Mouse (Mus musculus): Measurements from ENCODE around the gene Nms. TPM values are rescaled to one million over a fixed set of nuclear protein-coding genes. Genes with fewer than 3 reads are reported as not detected.
A peak's percentile ranks its signal among the peaks of the same experiment; 100 is the strongest.

Nms gene
- polyA plus RNA-seq, 1 experiment from 2014 or later = not detected

DNA sequence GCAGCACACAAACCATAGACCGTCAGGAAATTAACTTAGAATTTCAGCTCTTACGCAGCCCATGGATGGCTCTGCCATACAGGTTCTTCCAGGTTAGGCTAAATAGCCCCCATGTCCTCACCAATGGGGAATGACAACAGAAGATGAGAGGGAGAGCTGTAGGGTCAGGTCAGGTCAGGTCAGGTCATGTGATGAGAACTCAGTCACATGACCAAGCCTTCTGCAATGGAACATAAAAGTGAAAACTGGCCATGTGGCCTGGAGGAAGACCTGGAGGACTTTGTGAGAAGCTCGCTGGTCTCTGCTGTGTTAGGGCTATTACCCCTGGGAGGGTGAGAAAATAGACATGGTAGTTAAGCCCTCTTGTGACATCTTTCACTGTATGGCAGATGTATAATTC is 17.5 kb downstream of the Nms start:
- H3K36me3 ChIP-seq = no peaks in the 10 kb centered on the region

DNA sequence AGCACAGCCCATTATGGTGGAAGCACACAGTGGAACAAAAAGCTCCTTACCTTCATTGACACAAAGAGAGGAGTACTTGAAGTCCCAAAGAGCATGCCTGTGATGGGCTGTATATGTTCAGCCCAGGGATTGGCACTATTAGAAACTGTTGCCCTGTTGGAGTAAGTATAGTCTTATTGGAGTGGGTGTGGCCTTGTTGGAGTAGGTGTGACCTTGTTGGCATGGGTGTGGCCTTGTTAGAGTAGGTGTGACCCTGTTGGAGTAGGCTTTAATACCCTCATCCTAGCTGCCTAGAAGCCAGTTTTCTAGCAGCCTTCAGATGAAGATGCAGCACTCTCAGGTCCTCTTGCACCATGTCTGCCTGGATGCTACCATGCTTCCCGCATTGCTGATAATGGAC is 30.2 kb downstream of the Nms start:
- H3K9ac ChIP-seq = no peak overlapping the region
- 87% methylated on average over 1 of the region's 1 CpGs for WGBS
- H3K27me3 ChIP-seq = no peaks in the 10 kb centered on the region
- no peak overlapping the region for H3K4me3 ChIP-seq
- H3K4me1 ChIP-seq = no peaks in the 10 kb centered on the region
- H3K4me2 ChIP-seq (replicated peaks) = no peak overlapping the region
- no peaks in the 10 kb centered on the region for H3K9me3 ChIP-seq
- H3K27ac ChIP-seq = no peak overlapping the region
- no peaks in the 10 kb centered on the region for H3K36me3 ChIP-seq
- no peak for ATAC-seq (ENCODE audit: low FRiP score, low read depth)

More for the DNA sequence above, 17.5 kb downstream of the Nms start:
- no peak for ATAC-seq (ENCODE audit: low FRiP score, low read depth)
- no peaks in the 10 kb centered on the region for H3K27me3 ChIP-seq
- H3K4me2 ChIP-seq (replicated peaks) = no peak overlapping the region
- H3K4me3 ChIP-seq = no peak overlapping the region
- H3K9me3 ChIP-seq = no peaks in the 10 kb centered on the region; the same call in 1 of the 2 replicates
- WGBS = 85% methylated on average over 3 of the region's 3 CpGs
- no peaks in the 10 kb centered on the region for H3K4me1 ChIP-seq
- no peak overlapping the region for H3K9ac ChIP-seq
- H3K27ac ChIP-seq = no peak overlapping the region

DNA sequence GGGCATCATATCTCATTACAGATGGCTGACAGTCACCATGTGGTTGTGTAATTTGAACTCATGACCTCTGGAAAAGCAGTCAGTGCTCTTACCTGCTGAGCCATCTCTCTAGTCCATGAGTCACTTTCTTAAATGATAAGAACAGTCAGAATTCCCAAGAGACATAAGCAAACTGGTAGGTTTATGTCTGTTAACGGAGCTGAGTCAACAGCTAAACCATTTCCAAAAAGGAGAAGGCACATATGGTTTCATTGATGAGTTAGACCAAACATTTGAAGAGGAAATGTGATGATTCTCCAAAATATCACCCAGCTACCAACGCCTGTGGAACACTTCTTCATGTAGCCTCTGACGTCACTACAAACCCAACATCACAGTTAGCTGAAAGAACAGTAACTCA is 32.8 kb downstream of the Nms start:
- WGBS = 81% methylated on average over 3 of the region's 3 CpGs
- Histone ChIP-seq H3K9me3 (no peaks in the 10 kb centered on the region), H3K36me3 (no peaks in the 10 kb centered on the region), H3K4me2 (replicated peaks) (no peak overlapping the region), H3K4me1 (no peaks in the 10 kb centered on the region), H3K27me3 (no peaks in the 10 kb centered on the region), H3K9ac (no peak overlapping the region), H3K4me3 (no peak overlapping the region), H3K27ac (no peak overlapping the region)
- ATAC-seq (ENCODE audit: low FRiP score, low read depth) = no peak

DNA sequence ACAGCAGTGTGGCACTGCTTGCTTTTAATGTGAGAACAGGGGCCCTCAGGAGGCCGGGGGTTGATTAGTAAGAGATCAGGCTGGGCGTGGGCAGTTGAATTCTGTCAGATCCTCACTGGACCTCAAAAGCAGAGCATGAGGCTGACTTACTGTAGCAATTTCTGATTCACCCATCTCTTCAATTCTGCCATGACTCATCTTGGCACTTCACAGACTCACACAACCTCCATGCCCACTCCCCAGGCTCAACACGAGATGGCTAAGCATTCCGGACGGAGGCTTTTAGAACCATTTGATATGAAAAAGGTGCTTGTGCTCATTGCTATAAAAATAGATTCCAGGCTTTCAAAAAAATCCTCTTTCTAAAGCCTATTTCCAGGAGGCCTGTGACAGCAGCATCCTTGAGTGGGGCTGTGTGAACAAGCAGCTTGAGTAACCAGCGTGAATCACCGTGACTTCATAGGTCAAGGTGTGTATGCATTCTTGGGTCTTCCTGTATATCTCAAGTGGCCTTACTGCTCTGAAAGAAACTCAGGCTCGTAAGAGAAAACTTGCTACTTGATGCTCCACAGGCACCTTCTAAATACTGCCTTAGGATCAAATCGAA is 34.1 kb downstream of the Nms start:
- no peak overlapping the region for H3K9ac ChIP-seq
- no peak for ATAC-seq (ENCODE audit: low FRiP score, low read depth)
- H3K4me1 ChIP-seq = no peaks in the 10 kb centered on the region
- no peak overlapping the region for H3K27ac ChIP-seq
- H3K9me3 ChIP-seq = no peaks in the 10 kb centered on the region
- H3K27me3 ChIP-seq = no peaks in the 10 kb centered on the region
- no peak overlapping the region for H3K4me3 ChIP-seq
- WGBS = 80% methylated on average over 9 of the region's 9 CpGs
- H3K4me2 ChIP-seq (replicated peaks) = no peak overlapping the region
- no peaks in the 10 kb centered on the region for H3K36me3 ChIP-seq

DNA sequence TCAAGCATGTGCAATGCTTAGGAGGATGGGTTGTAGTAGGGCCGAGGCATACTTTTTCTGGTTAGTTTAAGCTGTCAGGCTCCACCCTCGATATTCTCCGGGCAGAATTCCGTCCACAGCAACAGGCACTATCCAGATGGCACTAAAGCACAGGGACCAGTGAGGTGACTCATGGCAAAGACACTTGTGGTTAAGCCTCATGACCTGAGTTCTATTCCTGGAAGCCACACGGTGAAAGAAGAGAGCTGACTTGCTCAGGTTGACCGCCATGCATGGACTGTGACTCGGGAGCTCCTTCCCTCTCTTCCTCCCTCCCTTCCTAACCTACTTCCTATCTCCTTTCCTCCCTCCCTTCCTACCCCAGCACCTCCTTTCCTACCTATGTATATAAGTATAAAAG is 41.0 kb downstream of the Nms start:
- Histone ChIP-seq H3K36me3 (no peaks in the 10 kb centered on the region), H3K9ac (no peak overlapping the region), H3K4me2 (replicated peaks) (no peak overlapping the region), H3K4me3 (no peak overlapping the region), H3K27ac (no peak overlapping the region), H3K9me3 (no peaks in the 10 kb centered on the region), H3K4me1 (no peaks in the 10 kb centered on the region), H3K27me3 (no peaks in the 10 kb centered on the region)
- WGBS = 73% methylated on average over 7 of the region's 7 CpGs
- ATAC-seq (ENCODE audit: low FRiP score, low read depth) = no peak

DNA sequence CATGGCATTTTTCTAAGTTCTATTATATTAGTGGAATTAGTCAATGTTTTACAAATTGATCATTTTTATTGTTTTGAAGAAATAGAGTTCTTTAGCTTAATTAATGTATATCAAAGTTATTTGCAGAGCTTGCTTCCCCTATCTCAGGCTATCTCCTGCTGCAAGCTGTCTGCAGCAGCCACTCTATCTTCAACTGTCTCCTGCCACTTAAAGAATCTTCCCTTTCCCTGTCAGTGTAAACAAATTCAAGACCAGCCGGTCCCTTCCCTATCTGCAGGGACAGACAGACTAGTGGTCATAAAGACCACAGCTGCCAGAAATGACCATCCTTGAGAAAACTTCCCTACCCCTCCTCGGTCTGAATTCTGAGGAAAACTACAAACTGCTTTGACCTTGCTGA is 44.9 kb downstream of the Nms start:
- no peak for ATAC-seq (ENCODE audit: low FRiP score, low read depth)
- Histone ChIP-seq H3K4me3 (no peak overlapping the region), H3K4me1 (peaks cover 16% of the 10 kb centered on the region), H3K9ac (no peak overlapping the region), H3K27me3 (no peaks in the 10 kb centered on the region), H3K27ac (no peak overlapping the region), H3K9me3 (no peaks in the 10 kb centered on the region), H3K36me3 (no peaks in the 10 kb centered on the region), H3K4me2 (replicated peaks) (no peak overlapping the region)
- WGBS = 47% methylated on average over 2 of the region's 2 CpGs

DNA sequence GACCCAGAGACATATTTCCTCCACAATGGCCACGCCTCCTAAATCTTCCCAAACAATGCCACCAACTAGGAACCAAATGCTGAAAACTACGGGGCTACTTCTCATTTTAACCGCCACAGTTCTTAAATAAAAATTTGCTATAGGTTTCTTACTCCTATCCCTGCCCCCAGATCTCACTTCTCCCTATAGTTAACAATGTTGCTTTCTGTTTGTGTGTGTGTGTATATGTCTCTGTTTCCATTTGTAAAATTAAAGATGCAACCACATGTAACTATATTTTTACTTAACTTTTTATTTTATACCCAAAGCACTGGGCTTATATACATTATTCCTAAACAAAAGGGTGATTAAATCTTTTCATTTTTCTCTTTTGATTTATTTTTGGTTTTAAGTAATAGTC is 46.4 kb downstream of the Nms start, which contains the start of gene Pdcl3:
TSS of gene Pdcl3 (plus strand) at position 301 of the 400 bp plus-strand sequence.
- 0 out of 2 replicates have a peak, but pooled peaks cover 3% of the 10 kb centered on the region for H3K36me3 ChIP-seq
- no peak within 1 kb of the TSS for H3K4me3 ChIP-seq
- 86% methylated on average over 3 of the region's 3 CpGs for WGBS
- no peaks in the 10 kb centered on the region for H3K27me3 ChIP-seq
- no peaks in the 10 kb centered on the region for H3K9me3 ChIP-seq
- no peak within 1 kb of the TSS for H3K9ac ChIP-seq
- H3K27ac ChIP-seq = no peak within 1 kb of the TSS
- H3K4me1 ChIP-seq = peaks cover 21% of the 10 kb centered on the region
- no peak within 1 kb of the TSS for H3K4me2 ChIP-seq (replicated peaks)
- no peak for ATAC-seq (ENCODE audit: low FRiP score, low read depth)

DNA sequence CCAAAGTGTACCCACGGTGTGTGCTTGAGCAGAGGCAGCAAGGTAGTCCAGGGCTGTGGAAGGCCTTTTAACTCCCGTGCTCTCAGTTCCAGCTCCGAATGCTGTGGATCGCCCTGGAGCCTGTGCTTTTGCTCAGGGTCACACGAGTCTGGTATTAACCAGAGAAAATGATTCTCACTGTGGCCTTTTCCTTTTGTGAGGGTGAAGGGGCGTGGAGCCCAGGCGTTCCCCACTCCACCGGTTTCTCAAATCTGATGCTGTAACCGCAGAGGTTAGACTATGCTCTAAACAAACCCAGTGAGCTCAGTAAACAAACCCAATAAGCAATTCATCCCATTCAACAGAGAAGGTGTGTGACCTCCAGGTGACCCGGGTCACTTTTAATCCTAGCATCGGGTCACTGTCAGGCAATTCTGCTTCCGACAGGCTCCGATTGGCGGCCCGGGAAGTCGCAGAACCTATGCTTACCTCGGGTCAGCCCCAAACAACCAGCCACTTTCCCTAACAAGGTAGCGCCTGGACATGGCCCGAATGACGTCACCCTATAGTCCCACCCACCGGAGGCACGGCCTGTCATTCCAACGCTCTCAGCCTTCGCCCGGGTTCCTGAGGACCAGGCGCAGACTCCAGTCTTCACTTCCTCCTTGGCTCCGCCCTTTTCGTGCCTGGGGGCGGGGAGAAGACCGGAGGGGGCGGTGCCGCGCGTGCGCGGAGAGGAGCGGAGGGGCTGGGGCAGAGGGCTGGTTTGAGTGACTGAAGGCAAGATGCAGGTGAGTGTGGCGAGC is 48.3 kb downstream of the Nms start:
- Histone ChIP-seq H3K9ac (peak overlapping the region; percentile 80), H3K4me2 (replicated peaks) (peak overlapping the region; percentile 82), H3K4me3 (peak overlapping the region; percentile 80), H3K27me3 (no peaks in the 10 kb centered on the region), H3K9me3 (no peaks in the 10 kb centered on the region), H3K4me1 (peaks cover 21% of the 10 kb centered on the region), H3K36me3 (peaks cover 16% of the 10 kb centered on the region), H3K27ac (peak overlapping the region; percentile 89)
- peak; percentile 97 for ATAC-seq (ENCODE audit: low FRiP score, low read depth)
- WGBS = 4% methylated on average over 38 of the region's 38 CpGs

DNA sequence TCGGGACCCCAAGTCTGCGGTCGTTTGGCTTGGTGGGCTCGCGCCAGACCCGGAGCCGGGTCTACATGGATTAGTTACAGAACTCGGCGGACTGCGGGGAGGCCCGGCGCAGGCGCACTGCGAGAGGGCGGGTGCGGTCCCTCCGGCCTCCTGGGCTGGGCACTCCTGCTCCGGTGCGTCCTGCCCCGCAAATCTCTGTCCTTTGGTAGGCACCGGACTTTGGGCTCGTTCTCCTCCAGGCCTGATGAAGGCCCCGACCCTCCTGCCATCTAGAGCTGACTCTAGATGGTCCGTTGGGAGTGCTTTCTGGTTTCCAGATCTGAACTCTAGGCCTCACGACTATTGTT is 48.9 kb downstream of the Nms start:
- H3K27ac ChIP-seq = peak overlapping the region; percentile 89
- peaks cover 22% of the 10 kb centered on the region for H3K36me3 ChIP-seq
- no peaks in the 10 kb centered on the region for H3K27me3 ChIP-seq
- peak overlapping the region; percentile 80 for H3K9ac ChIP-seq
- peak overlapping the region; percentile 80 for H3K4me3 ChIP-seq
- H3K4me1 ChIP-seq = peaks cover 21% of the 10 kb centered on the region
- 2% methylated on average over 25 of the region's 25 CpGs for WGBS
- peak; percentile 84 for ATAC-seq (ENCODE audit: low FRiP score, low read depth)
- no peaks in the 10 kb centered on the region for H3K9me3 ChIP-seq
- peak overlapping the region; percentile 82 for H3K4me2 ChIP-seq (replicated peaks)

DNA sequence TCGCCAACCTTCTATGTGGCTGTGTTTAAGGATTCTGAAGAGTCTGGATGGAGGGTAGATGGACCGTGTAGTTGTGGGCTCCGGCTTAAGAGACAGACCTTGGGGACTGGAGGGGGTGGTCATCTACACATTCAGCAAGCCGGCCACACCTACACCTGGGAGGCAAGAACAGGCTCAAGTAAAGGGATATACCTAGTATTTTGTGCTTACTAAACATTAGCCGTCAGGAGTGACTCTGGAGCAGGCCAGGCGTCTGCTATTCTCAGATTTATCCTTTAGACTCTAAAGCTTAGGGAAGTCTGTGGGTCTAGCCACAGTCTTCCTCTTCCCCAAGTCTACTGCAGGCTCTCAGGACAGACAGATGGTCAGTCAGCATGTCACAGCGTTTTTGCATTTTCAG is 49.4 kb downstream of the Nms start:
- H3K36me3 ChIP-seq = peaks cover 27% of the 10 kb centered on the region
- WGBS = 22% methylated on average over 7 of the region's 7 CpGs
- peaks cover 21% of the 10 kb centered on the region for H3K4me1 ChIP-seq
- peak overlapping the region; percentile 80 for H3K9ac ChIP-seq
- peak overlapping the region; percentile 89 for H3K27ac ChIP-seq
- peak overlapping the region; percentile 82 for H3K4me2 ChIP-seq (replicated peaks)
- H3K4me3 ChIP-seq = peak overlapping the region; percentile 80
- no peak for ATAC-seq (ENCODE audit: low FRiP score, low read depth)
- no peaks in the 10 kb centered on the region for H3K9me3 ChIP-seq
- H3K27me3 ChIP-seq = no peaks in the 10 kb centered on the region

DNA sequence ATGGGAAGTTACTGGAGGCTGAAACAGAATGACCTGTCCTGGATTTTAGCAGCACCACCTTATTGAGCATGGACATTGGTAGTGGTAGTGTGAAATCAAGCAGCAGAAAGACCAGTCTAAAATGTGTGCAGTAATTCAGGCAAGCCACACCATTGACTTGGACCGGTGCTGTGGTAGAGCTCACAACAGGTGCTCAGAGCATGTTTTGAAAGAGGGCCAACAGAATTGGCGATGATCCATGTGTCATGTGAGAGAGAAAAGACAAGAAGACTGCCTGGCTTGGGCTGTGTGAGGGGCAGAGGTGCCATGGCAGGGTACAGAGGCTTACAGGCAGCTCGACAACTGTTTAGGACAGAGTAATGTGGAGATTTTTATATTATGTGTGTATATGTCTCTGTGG is 53.4 kb downstream of the Nms start:
- no peak overlapping the region for H3K4me2 ChIP-seq (replicated peaks)
- H3K4me3 ChIP-seq = no peak overlapping the region
- no peaks in the 10 kb centered on the region for H3K9me3 ChIP-seq
- no peak overlapping the region for H3K9ac ChIP-seq
- no peaks in the 10 kb centered on the region for H3K27me3 ChIP-seq
- no peak for ATAC-seq (ENCODE audit: low FRiP score, low read depth)
- WGBS = 82% methylated on average over 3 of the region's 3 CpGs
- no peak overlapping the region for H3K27ac ChIP-seq
- peaks cover 11% of the 10 kb centered on the region for H3K4me1 ChIP-seq
- H3K36me3 ChIP-seq = peaks cover 62% of the 10 kb centered on the region
